Mouse (Mus musculus) olfactory bulb, adult 2 months (tissue): ENCODE results near the gene Mgme1. TPM values are rescaled to one million over a fixed set of nuclear protein-coding genes. Genes with fewer than 3 reads are reported as not detected.

ENCODE experiments used
- H3K27ac ChIP-seq: fragments of 200-500 bp; 2 replicates; pipeline ENCODE4 v1.5.1; 2012; ENCODE audit warnings: low read depth, low read length; ENCODE audit not compliant: insufficient read depth
- H3K4me1 ChIP-seq: fragments of 200-500 bp; 2 replicates; pipeline ENCODE4 v1.6.1; 2012; ENCODE audit warnings: low read length; ENCODE audit not compliant: control insufficient read depth, insufficient read depth
- H3K4me3 ChIP-seq: fragments of 200-500 bp; 2 replicates; pipeline ENCODE4 v1.5.1; 2012; ENCODE audit warnings: mild to moderate bottlenecking, low read depth, low read length, moderate library complexity; ENCODE audit not compliant: insufficient read depth
- CTCF ChIP-seq: fragments of 200-500 bp; IDR thresholded peaks from 2 replicates; pipeline ENCODE4 v1.5.1; 2012; ENCODE audit warnings: low read depth, mild to moderate bottlenecking, low read length, moderate library complexity; ENCODE audit not compliant: insufficient read depth
- POLR2A ChIP-seq: fragments of 200-500 bp; IDR thresholded peaks from 2 replicates; pipeline ENCODE4 v1.6.1; 2012; ENCODE audit warnings: mild to moderate bottlenecking, low read depth, low read length, moderate library complexity; ENCODE audit not compliant: insufficient read depth
- WGBS: fragments of 180-500 bp; shearing (Covaris S2); methylation state at CpG from one replicate; pipeline ENCODE4 v1.1.7; 2018; 5-methylcytosine and 5-hydroxymethylcytosine counted together
- polyA plus RNA-seq: library from polyadenylated mRNA; stranded (reverse); fragments of >200 nt; gene quantifications from 2 replicates; pipeline ENCODE4 v1.2.4, GENCODE M21; 2012; ENCODE audit warnings: low replicate concordance; ENCODE audit not compliant: missing spikeins, insufficient read depth, insufficient read length

Gene Mgme1
- polyA plus RNA-seq, 1 experiment = not detected

DNA sequence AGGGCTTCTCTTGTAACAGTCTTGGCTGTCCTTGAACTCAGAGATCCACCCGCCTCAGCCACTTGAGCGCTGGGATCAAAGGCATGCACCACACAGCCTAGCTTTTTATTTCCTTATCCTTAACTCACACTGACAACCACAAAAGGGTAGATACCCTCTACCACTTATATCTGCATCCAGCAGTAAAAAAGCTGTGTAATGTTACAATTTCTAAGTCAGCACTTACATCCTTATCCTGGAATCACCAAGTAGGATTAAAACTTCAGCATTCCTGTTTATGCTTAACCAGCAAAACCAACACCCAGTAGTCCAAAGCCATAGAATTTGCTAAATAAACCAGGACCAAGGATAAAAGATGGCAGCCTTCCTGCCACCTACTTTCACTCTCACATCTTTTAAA is 7.6 kb upstream of the Mgme1 start:
- peaks cover 4% of the 10 kb centered on the region; the same call in 1 of the 2 replicates for H3K4me1 ChIP-seq
- H3K4me3 ChIP-seq = no peak overlapping the region
- WGBS = 91% methylated on average over 2 of the region's 2 CpGs
- TF ChIP-seq CTCF = no peak
- no peak for TF ChIP-seq POLR2A
- H3K27ac ChIP-seq = no peak overlapping the region

DNA sequence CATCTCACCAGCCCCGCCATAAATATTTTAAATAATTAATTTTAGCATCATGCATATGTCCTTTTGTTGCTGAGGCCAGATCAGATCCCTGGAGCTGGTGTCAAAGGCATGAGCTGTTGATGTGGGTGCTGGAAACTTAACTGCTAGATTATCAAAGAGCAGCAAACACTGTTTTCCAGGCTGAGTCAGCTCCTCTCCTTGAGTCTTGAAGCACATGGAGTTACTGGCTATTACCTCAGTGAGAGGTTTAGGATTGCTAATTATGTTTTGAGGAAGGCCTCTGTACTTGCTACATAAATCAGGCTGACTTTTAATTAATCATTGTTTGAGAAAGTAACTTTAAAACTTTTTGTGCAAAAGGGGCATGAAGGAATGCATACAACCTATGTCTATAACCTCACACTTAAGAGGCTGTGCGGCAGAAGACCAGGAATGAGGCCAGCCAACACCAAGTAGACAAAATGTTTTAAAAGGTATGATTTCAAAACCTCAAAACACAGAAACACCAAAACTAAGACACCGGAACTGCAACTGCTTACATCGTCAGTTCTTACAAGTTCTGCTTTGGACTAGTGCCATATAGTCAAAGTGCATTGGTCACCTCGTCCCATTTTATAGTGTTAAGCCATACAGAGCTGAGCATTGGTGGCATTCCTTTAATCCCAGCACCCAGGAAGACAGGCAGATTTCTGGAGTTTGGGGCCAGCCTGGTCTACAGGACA is 5.9 kb upstream of the Mgme1 start:
- Histone ChIP-seq H3K4me3 (no peak overlapping the region), H3K4me1 (peaks cover 7% of the 10 kb centered on the region; the same call in 1 of the 2 replicates), H3K27ac (no peak overlapping the region)
- WGBS = 65% methylated on average over 5 of the region's 5 CpGs
- TF ChIP-seq CTCF = no peak
- no peak for TF ChIP-seq POLR2A

DNA sequence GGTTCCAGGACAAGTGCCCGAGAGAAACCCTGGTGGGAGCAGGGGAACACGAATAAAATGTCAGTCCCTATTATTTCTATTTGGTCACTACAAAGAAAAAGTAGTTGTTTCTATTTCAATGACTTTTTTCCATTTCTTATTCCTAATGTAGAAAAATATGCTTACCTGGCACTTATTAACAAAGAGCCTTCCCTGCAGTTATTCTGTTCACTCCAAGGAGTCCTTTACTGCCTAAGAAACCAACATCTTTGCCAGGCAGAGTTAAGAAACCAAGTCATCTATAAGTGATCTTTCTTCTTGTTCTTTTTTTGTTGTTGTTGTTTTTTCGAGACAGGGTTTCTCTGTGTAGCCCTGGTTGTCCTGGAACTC is 5.4 kb upstream of the Mgme1 start:
- no peak for TF ChIP-seq POLR2A
- no peak for TF ChIP-seq CTCF
- WGBS = 60% methylated on average over 3 of the region's 3 CpGs

DNA sequence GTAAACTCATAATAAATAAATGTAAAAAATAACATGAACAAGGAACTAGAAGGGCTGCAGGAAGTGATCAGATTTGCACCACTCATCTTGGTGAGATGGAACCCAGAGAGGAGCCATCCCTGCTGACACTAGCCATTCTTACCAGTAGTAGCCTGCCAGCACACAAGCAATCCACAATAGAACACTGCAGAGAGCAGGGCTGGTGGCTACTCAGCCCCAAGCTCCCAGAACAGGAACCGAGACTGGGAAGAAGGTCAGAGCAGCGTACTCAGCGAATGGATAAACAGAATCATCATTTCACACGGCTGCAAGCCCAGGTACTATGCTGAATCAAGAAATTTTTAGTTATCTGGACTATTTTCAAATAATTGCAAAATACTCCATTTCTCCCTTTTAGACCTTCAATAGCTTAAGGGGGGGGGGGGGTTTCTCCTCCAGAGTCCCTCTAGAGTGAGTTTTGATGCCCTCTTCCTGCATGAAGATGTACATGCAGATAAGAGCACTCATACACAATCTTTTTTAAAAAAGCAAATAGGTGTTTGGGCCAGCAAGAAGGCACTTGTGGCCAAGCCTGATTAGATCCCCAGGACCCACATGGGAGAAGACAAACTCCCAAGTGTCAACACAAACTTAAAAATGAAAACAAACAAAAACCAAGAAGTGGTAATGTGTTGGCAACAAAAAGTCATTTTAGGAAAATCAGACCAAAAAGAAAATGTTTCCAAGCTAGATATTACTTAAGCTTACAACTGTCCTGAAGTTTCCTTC is 4.4 kb upstream of the Mgme1 start:
- no peak for TF ChIP-seq POLR2A
- no peak for TF ChIP-seq CTCF

More for the DNA sequence above, 5.4 kb upstream of the Mgme1 start:
- Histone ChIP-seq H3K4me3 (no peak overlapping the region), H3K4me1 (peaks cover 7% of the 10 kb centered on the region; the same call in 1 of the 2 replicates), H3K27ac (no peak overlapping the region)

DNA sequence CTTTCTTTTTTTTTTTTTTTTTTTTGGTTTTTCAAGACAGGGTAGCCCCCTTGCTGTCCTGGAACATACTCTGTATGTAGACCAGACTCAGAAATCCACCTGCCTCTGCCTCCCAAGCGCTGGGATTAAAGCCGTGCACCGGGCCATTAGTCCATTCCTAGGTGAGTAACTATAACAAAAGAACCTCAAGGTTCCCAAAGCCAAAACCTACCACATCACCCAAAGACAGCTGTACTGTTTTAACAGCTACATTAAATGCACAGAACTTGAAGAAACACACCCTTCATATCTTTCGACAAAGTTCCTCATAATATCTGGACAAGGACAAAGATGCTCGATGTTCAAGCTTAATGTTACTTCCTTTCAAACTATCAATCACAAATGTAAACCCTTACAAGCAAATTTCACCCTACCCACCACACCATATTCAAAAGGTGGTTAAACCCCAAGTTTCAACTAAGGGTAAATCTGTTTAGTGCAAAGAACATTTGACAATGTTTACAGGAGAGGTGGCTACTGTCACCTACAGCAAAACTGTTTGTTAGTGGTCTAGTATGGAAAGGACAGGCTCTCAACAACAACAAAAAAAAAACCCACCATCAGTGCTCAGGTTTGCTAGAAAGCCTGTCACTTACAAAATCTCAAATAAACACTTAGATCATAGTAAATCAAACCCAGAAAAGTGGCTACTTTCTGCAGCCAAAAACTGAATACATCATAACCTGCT is 3.3 kb upstream of the Mgme1 start:
- TF ChIP-seq POLR2A (no peak), CTCF (no peak)
- H3K27ac ChIP-seq = no peak overlapping the region
- peaks cover 7% of the 10 kb centered on the region; the same call in 1 of the 2 replicates for H3K4me1 ChIP-seq
- no peak overlapping the region for H3K4me3 ChIP-seq
- WGBS = 66% methylated on average over 5 of the region's 5 CpGs

More for the DNA sequence above, 4.4 kb upstream of the Mgme1 start:
- WGBS = 64% methylated on average over 4 of the region's 4 CpGs
- no peak overlapping the region for H3K27ac ChIP-seq
- peaks cover 9% of the 10 kb centered on the region; the same call in 1 of the 2 replicates for H3K4me1 ChIP-seq
- H3K4me3 ChIP-seq = no peak overlapping the region

DNA sequence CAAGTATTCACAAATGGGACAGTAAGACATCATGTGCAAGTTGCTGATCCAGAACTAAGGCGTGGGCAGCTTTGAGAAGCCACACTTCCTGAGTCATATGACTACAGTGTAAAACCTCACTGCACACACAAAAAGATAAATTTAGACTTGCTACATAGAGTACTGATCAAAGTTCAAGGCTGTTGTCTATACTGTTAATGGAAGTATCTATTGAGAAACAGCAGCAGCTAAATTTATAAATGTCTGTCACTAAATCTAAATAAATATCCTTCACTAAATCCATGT is 2.8 kb upstream of the Mgme1 start:
- Histone ChIP-seq H3K27ac (no peak overlapping the region), H3K4me3 (no peak overlapping the region), H3K4me1 (peaks cover 7% of the 10 kb centered on the region; the same call in 1 of the 2 replicates)
- no peak for TF ChIP-seq POLR2A
- no peak for TF ChIP-seq CTCF
- 46% methylated on average over 1 of the region's 1 CpGs for WGBS

DNA sequence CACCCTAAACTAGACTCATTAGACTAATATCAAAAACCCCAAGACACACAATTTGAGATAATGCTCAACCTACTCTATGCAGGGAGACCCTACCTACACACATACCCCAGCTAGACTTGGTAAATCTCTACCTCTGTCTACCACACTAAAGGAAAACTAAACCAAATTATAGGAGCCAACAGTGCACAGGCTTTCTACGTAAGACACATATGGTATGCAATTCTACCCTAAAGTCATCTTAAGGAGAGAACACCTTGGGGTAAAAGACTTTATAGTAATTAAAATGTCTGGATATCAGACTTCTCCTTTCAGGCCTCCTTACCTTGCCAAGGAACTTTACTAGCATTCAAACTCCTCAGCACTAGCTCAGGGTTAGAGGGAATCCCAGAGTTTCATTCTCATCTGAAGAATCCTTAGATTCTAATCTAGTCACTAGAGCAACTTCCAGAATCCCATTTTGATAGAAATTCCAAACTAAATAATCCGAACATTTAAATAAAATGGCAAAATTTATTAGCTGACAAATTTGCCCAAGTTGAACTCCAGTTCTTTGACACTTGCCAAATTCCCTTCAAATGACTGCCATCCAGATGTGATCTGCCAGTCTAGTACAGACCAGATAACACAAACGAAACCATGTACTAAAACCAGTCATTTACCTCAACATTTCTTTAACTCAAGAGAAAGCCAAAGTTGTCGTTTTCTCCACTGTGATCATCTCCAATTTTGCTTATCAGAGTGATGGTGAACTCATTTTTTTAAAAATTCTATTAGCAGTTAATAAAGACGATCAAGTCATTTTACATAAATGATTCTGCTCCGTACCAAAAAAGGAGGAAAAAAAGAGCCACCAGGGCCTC is 1.8 kb upstream of the Mgme1 start:
- WGBS = 36% methylated on average over 6 of the region's 6 CpGs
- TF ChIP-seq POLR2A (no peak), CTCF (no peak)
- H3K27ac ChIP-seq = no peak overlapping the region
- peaks cover 7% of the 10 kb centered on the region; the same call in 1 of the 2 replicates for H3K4me1 ChIP-seq
- H3K4me3 ChIP-seq = no peak overlapping the region

DNA sequence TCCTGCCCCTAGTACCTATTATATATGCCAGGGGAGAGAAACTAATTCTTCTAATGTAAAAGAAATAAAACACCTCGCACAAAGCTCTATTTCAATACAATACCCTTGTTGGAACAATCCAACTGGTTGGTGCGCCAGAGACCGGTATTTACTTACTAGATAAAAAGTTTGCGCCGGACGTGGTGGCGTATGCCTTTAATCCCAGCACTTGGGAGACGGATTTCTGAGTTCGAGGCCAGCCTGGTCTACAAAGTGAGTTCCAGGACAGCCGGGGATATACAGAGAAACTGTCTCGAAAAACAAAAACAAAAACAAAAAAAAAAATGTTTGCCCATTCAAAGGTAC is 1.2 kb upstream of the Mgme1 start:
- TF ChIP-seq CTCF (no peak), POLR2A (no peak)
- Histone ChIP-seq H3K4me3 (peak overlapping the region; percentile 31), H3K4me1 (peaks cover 7% of the 10 kb centered on the region; the same call in 1 of the 2 replicates), H3K27ac (no peak overlapping the region)
- 6% methylated on average over 11 of the region's 11 CpGs for WGBS
